Mouse (Mus musculus): Measurements from ENCODE around the gene Qrich1. TPM values are rescaled to one million over a fixed set of nuclear protein-coding genes. Genes with fewer than 3 reads are reported as not detected.
A peak's percentile ranks its signal among the peaks of the same experiment; 100 is the strongest.

Qrich1 gene
- polyA plus RNA-seq, 1 experiment from 2014 or later: 146 TPM

DNA sequence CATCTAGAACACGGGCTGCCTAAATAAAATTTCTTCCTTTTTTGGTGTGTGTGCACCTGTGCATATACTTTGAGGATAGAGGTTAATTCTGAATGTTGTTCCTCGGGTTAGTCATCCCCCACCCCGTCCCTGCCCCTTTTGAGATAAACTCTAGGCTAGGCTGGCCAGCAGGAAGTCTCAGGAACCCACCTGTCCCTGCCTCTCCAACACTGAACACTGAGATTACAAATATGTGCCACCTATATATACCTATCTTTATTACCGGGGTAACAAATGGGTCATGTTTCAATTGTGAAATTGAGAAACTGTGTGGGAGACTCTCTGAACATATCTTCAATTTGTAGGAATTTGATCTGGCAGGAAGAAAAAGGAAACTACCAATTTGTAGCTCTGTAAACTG is 92.3 kb downstream of the Qrich1 start:
- Histone ChIP-seq H3K27me3 (no peaks in the 10 kb centered on the region), H3K4me3 (replicated peaks) (no peak overlapping the region), H3K27ac (no peak overlapping the region), H3K36me3 (peaks cover 94% of the 10 kb centered on the region), H3K9me3 (no peaks in the 10 kb centered on the region), H3K4me2 (replicated peaks) (no peak overlapping the region), H3K4me1 (replicated peaks) (no peaks in the 10 kb centered on the region), H3K9ac (replicated peaks) (no peak overlapping the region)
- ATAC-seq: no peak
- 95% methylated on average over 4 of the region's 4 CpGs for WGBS

MicroRNAs encoded within 50 kb of the gene (microRNA counts, 519-probe panel; counts per million panel counts)
- microRNA mmu-miR-191 (4,104 counts per million, percentile 77 among the panel's probes with 10 or more counts), microRNA mmu-miR-425 (3,655 counts per million, percentile 71 among the panel's probes with 10 or more counts)

Small RNA genes lying within 50 kb of the gene (microRNA-seq; reads per million reads assigned to microRNA genes)
- gene Gm24083 (not detected), gene Mir191 (not detected), gene Mir425 (1,299 reads per million, percentile 81 among the genes with 10 or more reads in this experiment)

Other genes starting within 250 kb of the Qrich1 start
- gene Nicn1, start 226.4 kb upstream of the Qrich1 start, polyA plus RNA-seq (2015; fragmentation: Nextera tagmentation; extraction: Ambion mirVana): 118 TPM in 2 replicates
- gene Amt, start 220.0 kb upstream of the Qrich1 start, polyA plus RNA-seq (2015; fragmentation: Nextera tagmentation; extraction: Ambion mirVana): 33.6 and 35.5 TPM in 2 replicates
- gene Rhoa, start 210.7 kb upstream of the Qrich1 start, polyA plus RNA-seq (2015; fragmentation: Nextera tagmentation; extraction: Ambion mirVana): 288 and 306 TPM in 2 replicates
- 52.6 and 57.5 TPM in 2 replicates for gene Tcta, start 210.6 kb upstream of the Qrich1 start, polyA plus RNA-seq (2015; fragmentation: Nextera tagmentation; extraction: Ambion mirVana)
- gene Gpx1, start 177.9 kb upstream of the Qrich1 start, polyA plus RNA-seq (2015; fragmentation: Nextera tagmentation; extraction: Ambion mirVana): 474 and 511 TPM in 2 replicates
- gene Usp4, start 169.0 kb upstream of the Qrich1 start, polyA plus RNA-seq (2015; fragmentation: Nextera tagmentation; extraction: Ambion mirVana): 143 and 146 TPM in 2 replicates
- gene 1700102P08Rik, start 124.0 kb upstream of the Qrich1 start, polyA plus RNA-seq (2015; fragmentation: Nextera tagmentation; extraction: Ambion mirVana): 2.1 and 2.2 TPM in 2 replicates
- gene Ccdc36, start 88.3 kb upstream of the Qrich1 start, polyA plus RNA-seq (2015; fragmentation: Nextera tagmentation; extraction: Ambion mirVana): 1.3 and 1.7 TPM in 2 replicates
- not detected in 2 replicates for gene BC048562, start 80.3 kb upstream of the Qrich1 start, polyA plus RNA-seq (2015; fragmentation: Nextera tagmentation; extraction: Ambion mirVana)
- gene Ccdc71, start 56.3 kb upstream of the Qrich1 start, polyA plus RNA-seq (2015; fragmentation: Nextera tagmentation; extraction: Ambion mirVana): 59.7 and 63.5 TPM in 2 replicates
- gene Klhdc8b, start 55.2 kb upstream of the Qrich1 start, polyA plus RNA-seq (2015; fragmentation: Nextera tagmentation; extraction: Ambion mirVana): 75.7 and 84.8 TPM in 2 replicates
- 20.0 and 24.1 TPM in 2 replicates for gene Lamb2, start 37.1 kb upstream of the Qrich1 start, polyA plus RNA-seq (2015; fragmentation: Nextera tagmentation; extraction: Ambion mirVana)
- 75.9 and 91.9 TPM in 2 replicates for gene Usp19, start 26.2 kb upstream of the Qrich1 start, polyA plus RNA-seq (2015; fragmentation: Nextera tagmentation; extraction: Ambion mirVana)
- gene Qars, start 9.1 kb upstream of the Qrich1 start, polyA plus RNA-seq (2015; fragmentation: Nextera tagmentation; extraction: Ambion mirVana): 70.2 and 70.5 TPM in 2 replicates
- gene Impdh2, start 43.5 kb downstream of the Qrich1 start, polyA plus RNA-seq (2015; fragmentation: Nextera tagmentation; extraction: Ambion mirVana): 108 and 115 TPM in 2 replicates
- 73.7 and 79.2 TPM in 2 replicates for gene Ndufaf3, start 50.6 kb downstream of the Qrich1 start, polyA plus RNA-seq (2015; fragmentation: Nextera tagmentation; extraction: Ambion mirVana)
- 321 and 345 TPM in 2 replicates for gene Dalrd3, start 53.1 kb downstream of the Qrich1 start, polyA plus RNA-seq (2015; fragmentation: Nextera tagmentation; extraction: Ambion mirVana)
- gene Wdr6, start 61.9 kb downstream of the Qrich1 start, polyA plus RNA-seq (2015; fragmentation: Nextera tagmentation; extraction: Ambion mirVana): 364 and 380 TPM in 2 replicates
- gene P4htm, start 80.9 kb downstream of the Qrich1 start, polyA plus RNA-seq (2015; fragmentation: Nextera tagmentation; extraction: Ambion mirVana): 24.6 and 27.7 TPM in 2 replicates
- gene Arih2, start 132.6 kb downstream of the Qrich1 start, polyA plus RNA-seq (2015; fragmentation: Nextera tagmentation; extraction: Ambion mirVana): 53.6 and 54.0 TPM in 2 replicates
- 39.5 and 40.5 TPM in 2 replicates for gene Slc25a20, start 145.3 kb downstream of the Qrich1 start, polyA plus RNA-seq (2015; fragmentation: Nextera tagmentation; extraction: Ambion mirVana)
- 49.3 and 54.0 TPM in 2 replicates for gene Prkar2a, start 172.5 kb downstream of the Qrich1 start, polyA plus RNA-seq (2015; fragmentation: Nextera tagmentation; extraction: Ambion mirVana)